Mouse (Mus musculus) layer of hippocampus, adult 8-10 months (tissue): ENCODE data around the gene Adam6b. TPM values are rescaled to one million over a fixed set of nuclear protein-coding genes. Genes with fewer than 3 reads are reported as not detected.
"Not testable (repeated sequence)": the region's sequence is repeated elsewhere in the genome, so short reads cannot be mapped to it uniquely, and the experiment has no call there.

Experiments
- DNase-seq, 2 experiments: peaks; one replicate each; pipeline ENCODE4 v3.0.0; 2022; ENCODE audit warnings: low spot score in 2 of 2
- total RNA-seq, 4 experiments: library from RNA; stranded (reverse); gene quantifications; 2 replicates each; pipeline ENCODE4 v1.2.4; 2022

Gene Adam6b
- total RNA-seq, result not detected

- not testable (repeated sequence) for DNase-seq
These were observed at the start of gene Adam6b for GRCm38 (mm10) chr12:113489211-113489610. Gene Adam6b (plus strand): TSS chr12:113489511.

- DNase-seq, result no peak
These were observed 43.2 kb upstream of the Adam6b start for GRCm38 (mm10) chr12:113446061-113446460.

- no peak for DNase-seq
These were observed 13.1 kb upstream of the Adam6b start for GRCm38 (mm10) chr12:113476164-113476563.

GRCm38 (mm10) chr12:113482147-113482546, 7.2 kb upstream of the Adam6b start:
- DNase-seq, result no peak

GRCm38 (mm10) chr12:113482661-113483389, 6.5 kb upstream of the Adam6b start:
- no peak for DNase-seq

- DNase-seq, result no peak
These were observed 5.7 kb upstream of the Adam6b start for GRCm38 (mm10) chr12:113483492-113484162.

GRCm38 (mm10) chr12:113484971-113485485, 4.3 kb upstream of the Adam6b start:
- DNase-seq, result no peak

GRCm38 (mm10) chr12:113487693-113488092, 1.6 kb upstream of the Adam6b start:
- peak; percentile 13 to 50 for DNase-seq

- DNase-seq, result no peak
These were observed 36.6 kb downstream of the Adam6b start for GRCm38 (mm10) chr12:113525901-113526300.

Other genes with a start within 250 kb of the Adam6b start
- not detected for gene Adam6a, start 54.4 kb downstream of the Adam6b start, total RNA-seq